Mouse (Mus musculus): ENCODE results near the gene Megf11. TPM values are rescaled to one million over a fixed set of nuclear protein-coding genes. Genes with fewer than 3 reads are reported as not detected.

The Megf11 gene
- polyA plus RNA-seq, 1 experiment, result not detected

- H3K27me3 ChIP-seq (replicated peaks), result peaks cover 75% of the 10 kb centered on the region
- no peaks in the 10 kb centered on the region for H3K36me3 ChIP-seq (replicated peaks; ENCODE audit: low read length)
- no peak for TF ChIP-seq GATA1 (IDR thresholded peaks at IDR 0.05; ENCODE audit: borderline replicate concordance, low read length)
- no peak for TF ChIP-seq FLI1 (IDR thresholded peaks at IDR 0.05; ENCODE audit: low read length)
- no peaks in the 10 kb centered on the region for H3K9me3 ChIP-seq
- no peak overlapping the region for H3K4me3 ChIP-seq (replicated peaks)
- no peaks in the 10 kb centered on the region for H3K4me1 ChIP-seq
Observed at GRCm38 (mm10) chr9:64543125-64543524, 157.7 kb downstream of the Megf11 start.

DNA sequence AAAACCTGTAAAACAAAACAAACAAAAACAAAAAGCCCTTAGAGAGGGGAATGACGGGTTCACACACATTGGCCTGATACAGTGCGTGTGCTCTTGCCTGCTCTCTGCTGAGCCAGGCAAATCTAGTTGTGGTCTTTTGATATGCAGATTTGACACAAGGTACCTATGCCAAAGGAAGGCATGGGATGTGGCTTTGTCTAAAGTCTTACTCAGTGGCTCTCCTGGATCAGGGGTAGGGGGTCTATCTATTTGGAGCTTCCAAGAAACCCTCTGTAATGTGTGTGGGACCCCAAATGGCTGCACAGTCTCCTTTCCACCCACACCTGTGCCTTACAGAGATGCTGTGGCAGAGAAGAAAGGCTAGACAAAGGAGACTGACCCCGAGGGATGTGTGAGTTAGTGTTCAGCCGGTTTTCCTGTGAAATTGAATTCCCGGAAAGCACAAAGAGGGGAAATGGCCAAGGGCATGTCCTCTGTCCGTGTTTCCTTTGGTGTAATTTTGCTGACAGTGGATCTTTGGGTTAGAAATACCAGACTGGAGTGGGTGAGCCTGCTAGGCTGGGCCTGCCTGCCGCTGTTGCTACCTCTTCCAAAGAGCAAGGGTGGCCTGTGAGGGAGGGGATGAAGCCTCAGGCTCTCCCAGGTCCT, 161.0 kb downstream of the Megf11 start:
- Histone ChIP-seq H3K36me3 (replicated peaks; ENCODE audit: low read length) (no peaks in the 10 kb centered on the region), H3K4me1 (no peaks in the 10 kb centered on the region), H3K9me3 (no peaks in the 10 kb centered on the region), H3K27me3 (replicated peaks) (peaks cover 69% of the 10 kb centered on the region), H3K4me3 (replicated peaks) (no peak overlapping the region)
- TF ChIP-seq GATA1 (IDR thresholded peaks at IDR 0.05; ENCODE audit: borderline replicate concordance, low read length) (no peak), FLI1 (IDR thresholded peaks at IDR 0.05; ENCODE audit: low read length) (no peak)

DNA sequence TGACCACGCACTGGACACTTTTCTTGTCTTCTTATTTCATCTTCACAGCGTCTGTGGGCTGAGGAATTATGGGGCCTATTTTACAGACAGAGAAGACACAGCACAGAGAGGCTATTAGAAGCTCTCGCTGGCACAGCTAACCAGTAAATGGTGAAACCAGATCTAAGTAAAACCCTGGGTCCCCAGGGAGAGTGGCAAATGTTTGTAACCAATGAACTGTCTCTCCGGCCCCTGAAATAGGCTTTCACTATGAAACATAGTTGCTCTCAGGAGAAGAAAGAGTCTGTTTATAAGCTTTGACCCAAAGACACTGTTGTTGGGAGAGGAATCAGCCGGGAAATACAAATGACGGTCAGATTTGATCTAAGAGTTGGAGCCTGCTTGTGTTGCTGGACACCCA, 162.9 kb downstream of the Megf11 start:
- TF ChIP-seq FLI1 (IDR thresholded peaks at IDR 0.05; ENCODE audit: low read length) (no peak), GATA1 (IDR thresholded peaks at IDR 0.05; ENCODE audit: borderline replicate concordance, low read length) (no peak)
- no peak overlapping the region for H3K4me3 ChIP-seq (replicated peaks)
- peaks cover 60% of the 10 kb centered on the region for H3K27me3 ChIP-seq (replicated peaks)
- H3K9me3 ChIP-seq, result no peaks in the 10 kb centered on the region
- no peaks in the 10 kb centered on the region for H3K4me1 ChIP-seq
- H3K36me3 ChIP-seq (replicated peaks; ENCODE audit: low read length), result no peaks in the 10 kb centered on the region

GRCm38 (mm10) chr9:64551307-64551706, 165.9 kb downstream of the Megf11 start:
- Histone ChIP-seq H3K36me3 (replicated peaks; ENCODE audit: low read length) (no peaks in the 10 kb centered on the region), H3K9me3 (no peaks in the 10 kb centered on the region), H3K4me1 (no peaks in the 10 kb centered on the region), H3K4me3 (replicated peaks) (no peak overlapping the region), H3K27me3 (replicated peaks) (peaks cover 69% of the 10 kb centered on the region)
- no peak for TF ChIP-seq GATA1 (IDR thresholded peaks at IDR 0.05; ENCODE audit: borderline replicate concordance, low read length)
- no peak for TF ChIP-seq FLI1 (IDR thresholded peaks at IDR 0.05; ENCODE audit: low read length)

DNA sequence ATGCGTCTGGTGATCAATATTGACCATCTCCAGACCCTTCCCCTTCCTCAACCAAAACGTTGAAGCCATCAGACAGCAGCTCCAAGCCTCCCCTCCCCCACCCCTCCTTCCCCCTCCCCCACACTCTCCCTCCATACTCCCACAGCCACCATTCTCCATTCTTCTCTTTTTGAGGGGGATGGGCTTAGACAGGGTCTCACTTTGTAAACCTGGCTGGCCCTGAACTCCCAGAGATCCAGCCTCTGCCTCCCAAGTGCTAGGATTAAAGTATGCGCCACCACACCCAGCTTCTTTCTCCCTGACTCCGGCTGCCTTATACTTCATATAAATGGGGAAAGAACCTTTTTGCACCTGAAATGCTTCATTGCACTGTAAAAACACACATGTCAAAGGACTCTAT, 166.6 kb downstream of the Megf11 start:
- no peaks in the 10 kb centered on the region for H3K4me1 ChIP-seq
- TF ChIP-seq FLI1 (IDR thresholded peaks at IDR 0.05; ENCODE audit: low read length), result no peak
- no peak for TF ChIP-seq GATA1 (IDR thresholded peaks at IDR 0.05; ENCODE audit: borderline replicate concordance, low read length)
- H3K36me3 ChIP-seq (replicated peaks; ENCODE audit: low read length), result no peaks in the 10 kb centered on the region
- no peak overlapping the region for H3K4me3 ChIP-seq (replicated peaks)
- H3K27me3 ChIP-seq (replicated peaks), result peaks cover 63% of the 10 kb centered on the region
- no peaks in the 10 kb centered on the region for H3K9me3 ChIP-seq

DNA sequence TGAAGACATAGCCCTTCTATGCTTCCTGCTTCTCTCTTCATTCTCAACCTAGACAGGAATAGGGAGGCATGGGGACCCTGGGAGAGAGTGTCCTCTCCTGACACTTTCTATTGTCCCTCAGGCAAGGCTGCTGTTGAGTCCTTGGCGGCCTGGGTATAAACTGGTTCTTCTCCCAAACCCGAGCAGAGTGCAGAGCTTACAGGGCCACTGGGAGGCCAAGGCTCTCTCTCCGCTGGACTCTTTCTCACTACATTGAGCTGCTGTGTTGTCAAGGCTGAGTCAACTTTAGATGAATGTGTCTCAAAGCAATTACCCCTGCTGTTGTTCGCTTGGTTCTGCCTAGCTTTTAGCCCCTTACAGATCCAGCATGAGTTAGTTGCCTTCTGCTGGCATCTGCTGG, 168.0 kb downstream of the Megf11 start:
- Histone ChIP-seq H3K4me1 (no peaks in the 10 kb centered on the region), H3K4me3 (replicated peaks) (no peak overlapping the region), H3K36me3 (replicated peaks; ENCODE audit: low read length) (no peaks in the 10 kb centered on the region), H3K27me3 (replicated peaks) (peaks cover 53% of the 10 kb centered on the region), H3K9me3 (no peaks in the 10 kb centered on the region)
- TF ChIP-seq GATA1 (IDR thresholded peaks at IDR 0.05; ENCODE audit: borderline replicate concordance, low read length) (no peak), FLI1 (IDR thresholded peaks at IDR 0.05; ENCODE audit: low read length) (no peak)

DNA sequence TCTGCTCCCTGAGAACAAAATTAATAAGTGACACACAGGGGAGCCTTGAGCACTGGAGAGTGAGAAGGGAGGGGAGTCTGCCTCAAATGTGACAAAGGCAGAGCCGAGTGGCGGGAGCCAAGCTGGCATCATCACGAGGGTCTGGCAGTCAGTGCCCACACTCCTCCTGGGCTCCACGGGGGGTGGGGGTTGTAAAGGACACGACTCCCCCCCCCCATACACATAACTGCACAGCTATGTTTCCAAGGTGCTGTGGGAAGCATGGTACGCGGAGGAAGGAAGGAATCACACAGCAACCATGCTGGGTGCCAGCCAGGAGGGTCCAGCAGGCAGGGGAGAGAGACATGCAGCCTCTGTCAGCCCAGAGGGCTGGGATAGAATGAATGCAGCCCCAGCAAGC, 170.2 kb downstream of the Megf11 start:
- Histone ChIP-seq H3K36me3 (replicated peaks; ENCODE audit: low read length) (no peaks in the 10 kb centered on the region), H3K4me3 (replicated peaks) (no peak overlapping the region), H3K9me3 (no peaks in the 10 kb centered on the region), H3K4me1 (no peaks in the 10 kb centered on the region), H3K27me3 (replicated peaks) (peaks cover 43% of the 10 kb centered on the region)
- TF ChIP-seq FLI1 (IDR thresholded peaks at IDR 0.05; ENCODE audit: low read length) (no peak), GATA1 (IDR thresholded peaks at IDR 0.05; ENCODE audit: borderline replicate concordance, low read length) (no peak)

DNA sequence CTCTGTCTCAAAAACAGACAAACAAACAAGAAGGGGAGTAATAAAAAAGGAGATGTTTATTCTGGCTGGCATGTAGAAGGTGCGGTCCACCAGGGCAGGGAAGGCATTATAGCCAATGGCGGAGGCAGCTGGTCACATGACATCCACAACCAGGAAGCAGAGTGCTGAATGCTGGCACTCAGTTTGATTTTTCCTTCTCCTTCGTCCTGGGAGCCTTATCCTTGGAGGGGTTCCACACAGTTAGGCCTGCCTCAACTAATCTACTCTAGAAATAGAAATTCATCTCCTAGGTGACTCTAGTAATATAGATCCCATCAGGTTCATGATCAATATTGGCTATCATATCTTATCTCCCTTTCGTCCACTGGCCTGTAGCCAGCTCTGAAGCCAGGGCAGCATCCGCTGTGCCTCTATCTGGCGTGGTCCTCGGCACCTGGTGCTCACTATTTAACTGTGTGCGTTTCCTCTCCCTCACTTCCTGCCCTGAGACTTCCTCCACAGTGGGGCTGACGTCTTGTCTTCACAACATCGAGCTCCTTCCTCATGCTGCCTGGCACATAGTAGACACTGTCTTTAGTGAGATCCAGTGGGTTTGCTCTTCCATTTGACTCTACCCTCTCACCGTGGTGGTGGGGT, 171.8 kb downstream of the Megf11 start:
- Histone ChIP-seq H3K9me3 (peaks cover 2% of the 10 kb centered on the region), H3K4me1 (no peaks in the 10 kb centered on the region), H3K27me3 (replicated peaks) (peaks cover 38% of the 10 kb centered on the region), H3K36me3 (replicated peaks; ENCODE audit: low read length) (no peaks in the 10 kb centered on the region), H3K4me3 (replicated peaks) (no peak overlapping the region)
- TF ChIP-seq FLI1 (IDR thresholded peaks at IDR 0.05; ENCODE audit: low read length) (no peak), GATA1 (IDR thresholded peaks at IDR 0.05; ENCODE audit: borderline replicate concordance, low read length) (no peak)

DNA sequence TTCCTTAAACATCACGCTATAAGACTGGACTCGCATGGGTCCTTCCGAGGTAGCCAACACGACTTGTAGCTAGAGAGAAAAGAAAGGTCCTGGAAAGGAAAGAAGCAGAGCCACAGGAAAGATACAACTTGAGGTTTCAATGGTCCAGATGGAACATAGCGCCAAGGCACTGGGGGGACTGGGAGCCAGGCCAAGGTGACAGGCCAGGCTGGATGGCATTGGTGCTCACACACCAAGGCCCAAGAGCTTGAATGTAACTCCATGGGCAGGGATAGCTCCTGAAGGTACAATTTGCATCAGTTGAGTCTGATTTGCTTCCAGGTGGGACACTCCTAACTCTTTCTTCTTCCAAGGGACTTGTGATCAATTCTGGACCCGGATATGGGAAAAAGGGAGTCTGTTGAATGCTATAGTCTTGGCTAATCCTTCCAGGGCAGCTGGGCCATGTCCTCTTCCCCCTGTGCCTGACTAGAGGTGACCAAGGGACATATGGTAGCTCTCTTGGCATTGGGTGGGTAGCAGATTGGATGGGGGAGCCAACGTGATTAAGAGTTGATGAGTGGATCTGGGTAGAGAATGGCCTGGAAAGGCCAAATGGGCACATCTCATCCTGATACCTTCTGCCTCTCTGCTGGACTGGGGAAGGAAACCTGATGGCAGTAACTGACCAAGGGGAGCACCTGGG, 172.6 kb downstream of the Megf11 start:
- H3K4me1 ChIP-seq, result no peaks in the 10 kb centered on the region
- no peak overlapping the region for H3K4me3 ChIP-seq (replicated peaks)
- H3K9me3 ChIP-seq, result peaks cover 10% of the 10 kb centered on the region
- TF ChIP-seq GATA1 (IDR thresholded peaks at IDR 0.05; ENCODE audit: borderline replicate concordance, low read length) (no peak), FLI1 (IDR thresholded peaks at IDR 0.05; ENCODE audit: low read length) (no peak)
- H3K27me3 ChIP-seq (replicated peaks), result peaks cover 38% of the 10 kb centered on the region
- no peaks in the 10 kb centered on the region for H3K36me3 ChIP-seq (replicated peaks; ENCODE audit: low read length)

- Histone ChIP-seq H3K9me3 (peaks cover 17% of the 10 kb centered on the region), H3K36me3 (replicated peaks; ENCODE audit: low read length) (no peaks in the 10 kb centered on the region), H3K4me1 (peaks cover 25% of the 10 kb centered on the region), H3K27me3 (replicated peaks) (peaks cover 26% of the 10 kb centered on the region), H3K4me3 (replicated peaks) (peak overlapping the region; percentile 57)
- TF ChIP-seq FLI1 (IDR thresholded peaks at IDR 0.05; ENCODE audit: low read length), result no peak
- TF ChIP-seq GATA1 (IDR thresholded peaks at IDR 0.05; ENCODE audit: borderline replicate concordance, low read length), result no peak
Observed at GRCm38 (mm10) chr9:64564315-64564767, 178.9 kb downstream of the Megf11 start.

All from megakaryocyte, embryonic 14.5 days (primary cell).